Mouse (Mus musculus): Measurements from ENCODE around the gene Mrpl58. TPM values are rescaled to one million over a fixed set of nuclear protein-coding genes. Genes with fewer than 3 reads are reported as not detected.

The Mrpl58 gene
- total RNA-seq, 2 experiments from 2014 or later: 90.3 to 95.5 TPM

DNA sequence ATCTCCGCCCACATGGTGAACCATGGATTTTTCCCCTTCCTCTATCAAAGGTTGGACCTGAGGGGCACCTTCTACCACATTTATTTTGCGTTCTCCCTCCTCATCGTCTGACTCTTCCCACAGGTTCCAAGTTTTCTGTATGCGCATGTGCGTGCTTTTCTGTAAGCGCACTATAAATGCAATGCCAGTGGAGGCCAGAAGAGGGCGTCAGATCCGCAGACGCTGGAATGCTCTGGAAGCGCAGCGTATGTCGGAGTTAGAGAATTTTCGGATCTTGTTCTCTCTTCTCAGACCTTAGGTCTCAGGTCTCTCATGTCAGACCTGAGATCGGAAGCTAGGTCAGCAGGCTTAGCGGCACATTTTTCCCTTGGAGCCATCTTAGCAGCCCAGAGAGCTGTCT, 52.1 kb downstream of the Mrpl58 start:
- DNase-seq (ENCODE audit: low spot score): no peak

GRCm38 (mm10) chr11:115456182-115456581, 52.6 kb downstream of the Mrpl58 start:
- DNase-seq (ENCODE audit: low spot score): no peak

DNA sequence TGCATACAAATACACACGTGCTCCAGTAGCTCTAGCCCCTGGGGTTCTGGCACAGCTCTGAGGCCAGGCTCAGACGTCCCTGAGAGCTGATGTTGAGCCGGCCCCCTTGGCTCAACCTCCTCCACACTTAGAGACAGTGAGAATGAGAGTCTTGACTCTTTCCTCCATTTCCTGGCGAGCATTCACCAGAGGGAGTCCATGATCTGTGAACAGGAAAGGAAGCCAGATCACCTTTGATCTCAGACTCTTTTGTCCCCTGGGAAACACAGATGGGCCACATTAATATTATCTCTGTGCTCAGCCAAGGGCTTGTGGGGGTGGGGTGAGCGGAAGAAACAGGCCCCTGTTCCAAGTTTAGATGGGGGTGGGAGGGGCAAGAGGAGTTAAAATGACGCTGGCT, 53.9 kb downstream of the Mrpl58 start:
- DNase-seq (ENCODE audit: low spot score): no peak

- no peak for DNase-seq (ENCODE audit: low spot score)
Observed at GRCm38 (mm10) chr11:115460976-115461375, 57.4 kb downstream of the Mrpl58 start.

- no peak for DNase-seq (ENCODE audit: low spot score)
Observed at GRCm38 (mm10) chr11:115461846-115462242, 58.3 kb downstream of the Mrpl58 start.

Small RNA genes within 50 kb of the gene (microRNA-seq; reads per million reads assigned to microRNA genes)
- not detected for gene Mir3968

Other genes starting within 250 kb of the Mrpl58 start
- gene Slc9a3r1, start 240.4 kb upstream of the Mrpl58 start, total RNA-seq (2021): 1 to 10 TPM; 1.6 to 1.9 TPM
- 1 to 10 TPM; 7.5 to 7.9 TPM for gene Tmem104, start 216.3 kb upstream of the Mrpl58 start, total RNA-seq (2021)
- gene Nat9, start 215.9 kb upstream of the Mrpl58 start, total RNA-seq (2021): 10 to 100 TPM; 12.6 to 20.2 TPM
- gene Grin2c, start 136.5 kb upstream of the Mrpl58 start, total RNA-seq (2021): under 1 TPM; 0.05 to 0.14 TPM
- gene Fdxr, start 126.7 kb upstream of the Mrpl58 start, total RNA-seq (2021): 1 to 10 TPM; 3.2 TPM
- gene Fads6, start 106.1 kb upstream of the Mrpl58 start, total RNA-seq (2021): 1 to 10 TPM; 4.7 to 6.0 TPM
- gene Otop2, start 96.6 kb upstream of the Mrpl58 start, total RNA-seq (2021): not detected
- under 1 TPM; 0.16 to 0.19 TPM for gene Ush1g, start 81.7 kb upstream of the Mrpl58 start, total RNA-seq (2021)
- not detected for gene Otop3, start 69.0 kb upstream of the Mrpl58 start, total RNA-seq (2021)
- gene Hid1, start 36.0 kb upstream of the Mrpl58 start, total RNA-seq (2021): under 1 TPM; 0.81 to 0.96 TPM
- gene Cdr2l, start 21.8 kb upstream of the Mrpl58 start, total RNA-seq (2021): 1 to 10 TPM; 1.2 to 1.5 TPM
- gene Atp5h, start 16.2 kb downstream of the Mrpl58 start, total RNA-seq (2021): 100 to 1,000 TPM; 772 to 857 TPM
- gene Kctd2, start 16.4 kb downstream of the Mrpl58 start, total RNA-seq (2021): 10 to 100 TPM; 15.9 to 17.7 TPM
- gene Trim80, start 36.8 kb downstream of the Mrpl58 start, total RNA-seq (2021): not detected
- gene Slc16a5, start 58.7 kb downstream of the Mrpl58 start, total RNA-seq (2021): not detected
- 1 to 10 TPM in 1 of 2 experiments, under 1 TPM in 1; 0.82 to 1.3 TPM for gene Armc7, start 71.9 kb downstream of the Mrpl58 start, total RNA-seq (2021)
- 1 to 10 TPM; 6.2 to 6.8 TPM for gene Nt5c, start 88.1 kb downstream of the Mrpl58 start, total RNA-seq (2021)
- 10 to 100 TPM; 49.7 to 52.4 TPM for gene Jpt1, start 110.6 kb downstream of the Mrpl58 start, total RNA-seq (2021)
- gene Sumo2, start 132.5 kb downstream of the Mrpl58 start, total RNA-seq (2021): 100 to 1,000 TPM; 146 TPM
- 10 to 100 TPM; 17.8 to 18.0 TPM for gene Nup85, start 160.7 kb downstream of the Mrpl58 start, total RNA-seq (2021)
- gene Mrps7, start 200.2 kb downstream of the Mrpl58 start, total RNA-seq (2021): 10 to 100 TPM; 73.3 to 79.3 TPM
- 10 to 100 TPM; 15.4 to 18.8 TPM for gene Gga3, start 200.3 kb downstream of the Mrpl58 start, total RNA-seq (2021)
- 10 to 100 TPM; 42.3 to 45.0 TPM for gene Mif4gd, start 209.2 kb downstream of the Mrpl58 start, total RNA-seq (2021)
- 10 to 100 TPM; 38.8 to 44.4 TPM for gene Slc25a19, start 224.5 kb downstream of the Mrpl58 start, total RNA-seq (2021)